Mouse (Mus musculus) liver, postnatal 0 days (tissue): ENCODE measurements around the gene Nfya. TPM values are rescaled to one million over a fixed set of nuclear protein-coding genes. Genes with fewer than 3 reads are reported as not detected.

Experiments used
- ATAC-seq: fragments of 200-750 bp; cut with Nextera tagmentation; 2 replicates; pipeline ENCODE4 v1.8.0; 2017; ENCODE audit warnings: mild to moderate bottlenecking, moderate library complexity
- DNase-seq: peaks from one replicate; pipeline ENCODE4 v3.0.0-alpha.2; 2016
- H3K27ac ChIP-seq: fragments of 300-500 bp; sonication (generic); 2 replicates; pipeline ENCODE4 v1.5.1; 2014; ENCODE audit warnings: antibody characterized with exemption, moderate library complexity, mild to moderate bottlenecking, low read depth
- H3K27me3 ChIP-seq: fragments of 300-500 bp; sonication (generic); 2 replicates; pipeline ENCODE4 v1.6.1; 2014; ENCODE audit warnings: low read length, control low read depth, mixed read lengths; ENCODE audit not compliant: insufficient read depth
- H3K36me3 ChIP-seq: fragments of 300-500 bp; sonication (generic); replicated peaks from 2 replicates; pipeline ENCODE4 v1.6.1; 2014; ENCODE audit warnings: mild to moderate bottlenecking, control low read depth, low read length, moderate library complexity, mixed read lengths; ENCODE audit not compliant: insufficient read depth
- H3K4me1 ChIP-seq: fragments of 300-500 bp; sonication (generic); 2 replicates; pipeline ENCODE4 v1.6.1; 2014; ENCODE audit warnings: antibody characterized with exemption, mild to moderate bottlenecking, control low read depth; ENCODE audit not compliant: insufficient read depth
- H3K4me2 ChIP-seq: fragments of 300-500 bp; sonication (generic); 2 replicates; pipeline ENCODE4 v1.6.1; 2014; ENCODE audit warnings: low read depth, mild to moderate bottlenecking, low read length, moderate library complexity, mixed read lengths
- H3K4me3 ChIP-seq: fragments of 300-500 bp; sonication (generic); 2 replicates; pipeline ENCODE4 v1.5.1; 2014; ENCODE audit warnings: low read depth, low read length
- H3K9ac ChIP-seq: fragments of 300-500 bp; sonication (generic); replicated peaks from 2 replicates; pipeline ENCODE4 v1.6.1; 2014; ENCODE audit warnings: mild to moderate bottlenecking, moderate library complexity
- H3K9me3 ChIP-seq: fragments of 300-500 bp; sonication (generic); 2 replicates; pipeline ENCODE4 v1.6.1; 2016; ENCODE audit warnings: mild to moderate bottlenecking, control low read depth, low read length, mixed read lengths
- CTCF ChIP-seq: sonication (generic); IDR thresholded peaks from 2 replicates; pipeline ENCODE4 v1.5.1; 2016; ENCODE audit warnings: antibody characterized with exemption, low read depth
- EP300 ChIP-seq: IDR thresholded peaks from 2 replicates; pipeline ENCODE4 v1.6.1; 2016; ENCODE audit warnings: antibody characterized with exemption, low read depth, mild to moderate bottlenecking
- WGBS: fragments of 180-500 bp; shearing (Covaris S2); extraction: QIAGEN DNeasy Blood & Tissue Kit; methylation state at CpG from one replicate; pipeline ENCODE4 v1.1.7; 2014; ENCODE audit not compliant: insufficient replicate concordance; 5-methylcytosine and 5-hydroxymethylcytosine counted together
- polyA plus RNA-seq: library from polyadenylated mRNA; unstranded; fragments of >200 nt; fragmentation: Nextera tagmentation; extraction: Ambion mirVana; gene quantifications from 2 replicates; pipeline ENCODE4 v1.2.1, GENCODE M21; 2015

Gene Nfya
- polyA plus RNA-seq, 1 experiment from 2014 or later, result 3.7 TPM

- no peak overlapping the region for H3K27ac ChIP-seq
- no peak for ATAC-seq
- TF ChIP-seq EP300 (no peak), CTCF (no peak)
Observed at GRCm38 (mm10) chr17:48345824-48346223, 63.9 kb downstream of the Nfya start.

DNA sequence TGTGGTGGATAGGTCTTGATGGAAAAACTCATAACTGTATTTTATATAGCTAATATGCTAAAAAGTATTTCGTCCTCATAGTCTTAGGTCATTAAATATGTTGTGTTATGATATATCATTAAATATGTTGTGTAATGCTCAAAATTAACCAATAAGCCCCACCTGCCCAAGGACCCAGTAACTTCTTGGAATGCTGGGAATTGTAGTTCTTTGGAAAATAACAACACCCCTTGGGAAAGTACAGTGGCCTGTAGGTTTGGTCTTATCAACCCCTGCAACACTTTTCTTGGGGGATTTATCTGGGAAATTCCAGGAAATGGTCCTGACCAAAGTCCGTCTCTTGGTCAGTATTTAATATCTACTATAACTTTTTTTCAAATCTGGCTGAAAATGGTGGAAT lies 66.6 kb downstream of the Nfya start:
- WGBS, result 69% methylated on average over 2 of the region's 2 CpGs
- Histone ChIP-seq H3K4me1 (no peaks in the 10 kb centered on the region), H3K9ac (no peak overlapping the region), H3K27ac (no peak overlapping the region), H3K36me3 (no peaks in the 10 kb centered on the region), H3K4me3 (no peak overlapping the region), H3K4me2 (no peak overlapping the region), H3K27me3 (no peaks in the 10 kb centered on the region), H3K9me3 (no peaks in the 10 kb centered on the region)
- DNase-seq (no peak), ATAC-seq (no peak)
- TF ChIP-seq CTCF (no peak), EP300 (no peak)

More at GRCm38 (mm10) chr17:48345824-48346223, 63.9 kb downstream of the Nfya start:
- H3K4me1 ChIP-seq, result no peaks in the 10 kb centered on the region
- H3K9ac ChIP-seq, result no peak overlapping the region
- H3K4me2 ChIP-seq, result no peak overlapping the region
- 64% methylated on average over 4 of the region's 4 CpGs for WGBS
- no peaks in the 10 kb centered on the region for H3K27me3 ChIP-seq
- no peak overlapping the region for H3K4me3 ChIP-seq
- DNase-seq, result no peak
- no peaks in the 10 kb centered on the region for H3K36me3 ChIP-seq
- no peaks in the 10 kb centered on the region for H3K9me3 ChIP-seq

GRCm38 (mm10) chr17:48341947-48342346 lies 67.8 kb downstream of the Nfya start:
- 25% methylated on average over 3 of the region's 3 CpGs for WGBS
- no peak for ATAC-seq
- no peaks in the 10 kb centered on the region for H3K36me3 ChIP-seq

DNA sequence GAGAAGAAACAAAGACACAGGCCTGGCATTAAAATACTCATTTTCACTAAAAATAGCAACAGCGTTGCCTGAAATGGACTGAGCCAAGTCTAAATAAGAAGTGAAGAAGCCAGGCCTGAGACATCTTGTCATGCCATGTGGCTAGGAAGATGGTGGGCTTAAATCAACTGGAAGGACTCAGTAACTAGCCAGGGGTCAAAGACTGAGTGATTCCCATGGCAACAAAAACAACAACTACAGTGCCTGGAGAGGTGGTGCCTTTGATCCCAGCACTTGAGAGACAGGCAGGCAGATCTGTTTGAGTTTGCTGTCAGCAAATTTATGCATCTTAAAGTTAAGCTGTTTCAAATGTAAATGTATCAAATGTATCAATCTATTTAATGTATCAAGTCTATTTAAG lies 69.4 kb downstream of the Nfya start:
- no peaks in the 10 kb centered on the region for H3K27me3 ChIP-seq
- H3K4me2 ChIP-seq, result no peak overlapping the region
- no peak overlapping the region for H3K27ac ChIP-seq
- 85% methylated on average over 1 of the region's 1 CpGs for WGBS
- no peaks in the 10 kb centered on the region for H3K9me3 ChIP-seq
- H3K36me3 ChIP-seq, result no peaks in the 10 kb centered on the region
- no peak overlapping the region for H3K4me3 ChIP-seq
- H3K4me1 ChIP-seq, result no peaks in the 10 kb centered on the region
- no peak overlapping the region for H3K9ac ChIP-seq
- no peak for ATAC-seq
- DNase-seq, result no peak
- TF ChIP-seq EP300 (no peak), CTCF (no peak)

More at GRCm38 (mm10) chr17:48341947-48342346, 67.8 kb downstream of the Nfya start:
- no peak overlapping the region for H3K9ac ChIP-seq
- H3K27me3 ChIP-seq, result no peaks in the 10 kb centered on the region
- H3K4me2 ChIP-seq, result no peak overlapping the region
- DNase-seq, result no peak
- H3K4me3 ChIP-seq, result no peak overlapping the region
- H3K27ac ChIP-seq, result no peak overlapping the region
- TF ChIP-seq CTCF (no peak), EP300 (peak; percentile 24; the same call in 1 of the 2 replicates)
- no peaks in the 10 kb centered on the region for H3K4me1 ChIP-seq
- no peaks in the 10 kb centered on the region for H3K9me3 ChIP-seq

Other genes starting within 250 kb of the Nfya start
- 1.6 and 1.7 TPM in 2 replicates for gene A530064D06Rik, start 242.6 kb downstream of the Nfya start, polyA plus RNA-seq
- gene Trem1, start 177.1 kb downstream of the Nfya start, polyA plus RNA-seq, result 1.6 and 2.1 TPM in 2 replicates
- 12.2 and 14.3 TPM in 2 replicates for gene Trem3, start 162.1 kb downstream of the Nfya start, polyA plus RNA-seq
- gene Treml4, start 145.6 kb downstream of the Nfya start, polyA plus RNA-seq, result 7.9 and 9.2 TPM in 2 replicates
- gene Treml2, start 110.4 kb downstream of the Nfya start, polyA plus RNA-seq, result 2.0 and 2.7 TPM in 2 replicates
- 4.7 and 5.1 TPM in 2 replicates for gene B430306N03Rik, start 93.8 kb downstream of the Nfya start, polyA plus RNA-seq
- 5.6 and 6.3 TPM in 2 replicates for gene Trem2, start 63.5 kb downstream of the Nfya start, polyA plus RNA-seq
- 17.3 and 18.8 TPM in 2 replicates for gene Treml1, start 50.0 kb downstream of the Nfya start, polyA plus RNA-seq
- 29.7 and 30.1 TPM in 2 replicates for gene Oard1, start 108 bp upstream of the Nfya start, polyA plus RNA-seq
- 0.25 and 3.6 TPM in 2 replicates for gene Apobec2, start 23.0 kb upstream of the Nfya start, polyA plus RNA-seq
- gene Tspo2, start 41.6 kb upstream of the Nfya start, polyA plus RNA-seq, result 61.1 and 65.2 TPM in 2 replicates
- 0.68 and 0.92 TPM in 2 replicates for gene Unc5cl, start 45.0 kb upstream of the Nfya start, polyA plus RNA-seq